8 mouse cellular contexts compared by ENCODE assay signal in genomic region chr6:13070485-13070884, GRCm38 (mm10). TPM values are rescaled to one million over a fixed set of nuclear protein-coding genes. Genes with fewer than 3 reads are reported as not detected.
DNase-seq lines count a peak whose midpoint lies in the region; ATAC-seq and TF ChIP-seq lines count a peak whose summit lies in the region.

No protein-coding gene starts in this region.

- TF ChIP-seq POLR2A in ES-Bruce4 (IDR thresholded peaks at IDR 0.05; ENCODE audit: insufficient read depth, low read length) = no peak

- no peaks in the 10 kb centered on the region for H3K9me3 ChIP-seq in ES-Bruce4 (replicated peaks; ENCODE audit: control insufficient read depth, insufficient read depth, low read length, poor library complexity, severe bottlenecking)
- no peaks in the 10 kb centered on the region for H3K9me3 ChIP-seq in heart, embryonic 13.5 days
- no peaks in the 10 kb centered on the region for H3K9me3 ChIP-seq in kidney, embryonic 16.5 days (ENCODE audit: low read length)
- H3K9me3 ChIP-seq in midbrain, embryonic 11.5 days (ENCODE audit: control insufficient read depth, low read length) = no peaks in the 10 kb centered on the region

- TF ChIP-seq CTCF in ES-Bruce4 (IDR thresholded peaks at IDR 0.05; ENCODE audit: low read depth, low read length) = no peak

- H3K27me3 ChIP-seq in ES-Bruce4 (ENCODE audit: control insufficient read depth, insufficient read depth, low read length, poor library complexity, severe bottlenecking) = no peaks in the 10 kb centered on the region
- no peaks in the 10 kb centered on the region for H3K27me3 ChIP-seq in heart, embryonic 13.5 days (replicated peaks)
- no peaks in the 10 kb centered on the region for H3K27me3 ChIP-seq in kidney, embryonic 16.5 days (ENCODE audit: insufficient read depth, low read length)
- H3K27me3 ChIP-seq in midbrain, embryonic 11.5 days (ENCODE audit: control insufficient read depth, insufficient read depth, low read length) = no peaks in the 10 kb centered on the region

- no peaks in the 10 kb centered on the region; the same call in 1 of the 2 replicates for H3K36me3 ChIP-seq in ES-Bruce4 (ENCODE audit: control insufficient read depth, insufficient read depth, low read length, poor library complexity, severe bottlenecking)
- H3K36me3 ChIP-seq in heart, embryonic 13.5 days = peaks cover 37% of the 10 kb centered on the region
- H3K36me3 ChIP-seq in kidney, embryonic 16.5 days (ENCODE audit: insufficient read depth, low read length) = peaks cover 17% of the 10 kb centered on the region
- H3K36me3 ChIP-seq in midbrain, embryonic 11.5 days (ENCODE audit: control insufficient read depth, insufficient read depth, low read length) = no peaks in the 10 kb centered on the region; the same call in 1 of the 2 replicates

- H3K4me3 ChIP-seq in ES-Bruce4 (ENCODE audit: low read depth, low read length) = peak overlapping the region; percentile 78; the same call in 1 of the 2 replicates
- H3K4me3 ChIP-seq in heart, embryonic 13.5 days = peak overlapping the region; percentile 94
- H3K4me3 ChIP-seq in kidney, embryonic 16.5 days (ENCODE audit: low read length) = peak overlapping the region; percentile 98
- H3K4me3 ChIP-seq in midbrain, embryonic 11.5 days (ENCODE audit: low read depth, low read length) = peak overlapping the region; percentile 90

- H3K27ac ChIP-seq in ES-Bruce4 (ENCODE audit: insufficient read depth, low read length) = no peak overlapping the region
- peak overlapping the region; percentile 92 for H3K27ac ChIP-seq in heart, embryonic 13.5 days (replicated peaks)
- H3K27ac ChIP-seq in kidney, embryonic 16.5 days (ENCODE audit: low read length) = peak overlapping the region; percentile 78; the same call in 1 of the 2 replicates
- no peak overlapping the region for H3K27ac ChIP-seq in midbrain, embryonic 11.5 days (ENCODE audit: low read depth, low read length)

- H3K4me1 ChIP-seq in ES-Bruce4 (ENCODE audit: control insufficient read depth, insufficient read depth, low read length) = no peaks in the 10 kb centered on the region
- H3K4me1 ChIP-seq in heart, embryonic 13.5 days = peaks cover 10% of the 10 kb centered on the region
- H3K4me1 ChIP-seq in kidney, embryonic 16.5 days (ENCODE audit: insufficient read depth, low read length) = peaks cover 7% of the 10 kb centered on the region
- peaks cover 4% of the 10 kb centered on the region for H3K4me1 ChIP-seq in midbrain, embryonic 11.5 days (ENCODE audit: control insufficient read depth, insufficient read depth, low read length)

- ATAC-seq in common myeloid progenitor, adult 5-6 weeks (replicated peaks; ENCODE audit: low read depth, poor library complexity, severe bottlenecking) = peak; percentile 14; the same call in 1 of the 2 replicates
- 0 out of 2 replicates have a peak, but pooled peaks have one; percentile 14 for ATAC-seq in heart, embryonic 13.5 days (ENCODE audit: extremely low read depth, insufficient number of reproducible peaks, low FRiP score, low TSS enrichment)
- peak; percentile 7; the same call in 1 of the 2 replicates for ATAC-seq in kidney, embryonic 16.5 days (ENCODE audit: low FRiP score, low TSS enrichment)
- peak; percentile 12; the same call in 1 of the 2 replicates for ATAC-seq in midbrain, embryonic 11.5 days (ENCODE audit: low FRiP score)

- peak overlapping the region; percentile 73 for H3K4me2 ChIP-seq in heart, embryonic 13.5 days
- H3K4me2 ChIP-seq in kidney, embryonic 16.5 days (replicated peaks; ENCODE audit: low read depth, low read length) = peak overlapping the region; percentile 69
- H3K4me2 ChIP-seq in midbrain, embryonic 11.5 days = peak overlapping the region; percentile 78

- no peak for TF ChIP-seq EP300 in ES-Bruce4 (IDR thresholded peaks at IDR 0.05; ENCODE audit: insufficient read depth, low read depth, low read length)

- DNase-seq in ZHBTc4 (ENCODE audit: low read depth, low spot score) = peak; percentile 54
- DNase-seq in midbrain, embryonic 11.5 days (ENCODE audit: low spot score, missing footprints) = no peak
- DNase-seq in right cerebral cortex, postnatal 14 days = no peak
- no peak for DNase-seq in left cerebral cortex, adult 8-10 months (ENCODE audit: low spot score in 2 of 2)

- peak overlapping the region; percentile 54 for H3K9ac ChIP-seq in ES-Bruce4 (ENCODE audit: low read depth, poor library complexity, severe bottlenecking)
- peak overlapping the region; percentile 98 for H3K9ac ChIP-seq in heart, embryonic 13.5 days
- H3K9ac ChIP-seq in kidney, embryonic 16.5 days (replicated peaks; ENCODE audit: low read length) = peak overlapping the region; percentile 99
- peak overlapping the region; percentile 95 for H3K9ac ChIP-seq in midbrain, embryonic 11.5 days (ENCODE audit: low read length)

- WGBS in heart, embryonic 13.5 days = 33% methylated on average over 4 of the region's 4 CpGs
- WGBS in kidney, embryonic 16.5 days = 47% methylated on average over 4 of the region's 4 CpGs
- 60% methylated on average over 4 of the region's 4 CpGs for WGBS in midbrain, embryonic 11.5 days

RNA-seq across cellular contexts. Expression of gene Tmem106b, which starts 0.9 kb away (rescaled TPM):
- polyA plus RNA-seq in ES-Bruce4 (2011; ENCODE audit: insufficient read depth, insufficient read length, low read depth, missing spikeins) = 33.4 and 47.0 TPM in 2 replicates
- 25.3 and 35.9 TPM in 2 replicates for total RNA-seq in common myeloid progenitor, adult 5-6 weeks (2017)
- 26.0 and 28.2 TPM in 2 replicates for polyA plus RNA-seq in heart, embryonic 13.5 days (2015; fragmentation: Nextera tagmentation; extraction: Ambion mirVana)
- polyA plus RNA-seq in kidney, embryonic 16.5 days (2015; fragmentation: Nextera tagmentation; extraction: Ambion mirVana) = 41.8 and 45.9 TPM in 2 replicates
- 30.4 and 35.6 TPM in 2 replicates for polyA plus RNA-seq in midbrain, embryonic 11.5 days (2014; fragmentation: Nextera tagmentation; extraction: Ambion mirVana)
- 100 to 1,000 TPM; 153 to 187 (median 159) TPM for total RNA-seq in left cerebral cortex, adult 8-10 months (2022)

Comparison
In these comparisons a context has a peak if more than half of its experiments do, and no peak if none do; other contexts are left out.
1. H3K27ac ChIP-seq: peak in heart, embryonic 13.5 days (single experiment) and kidney, embryonic 16.5 days (single experiment); none in ES-Bruce4 (single experiment) and midbrain, embryonic 11.5 days (single experiment).
2. Peak in every context shown above with its lines, with median percentiles within 50 percentile points of each other: H3K4me3 ChIP-seq, H3K9ac ChIP-seq, ATAC-seq and H3K4me2 ChIP-seq.